Mouse (Mus musculus): Measurements from ENCODE around the gene Ust. TPM values are rescaled to one million over a fixed set of nuclear protein-coding genes. Genes with fewer than 3 reads are reported as not detected.

Gene Ust
- total and polyA plus RNA-seq, 3 experiments: 1.1 to 1.7 (median 1.6) TPM

DNA sequence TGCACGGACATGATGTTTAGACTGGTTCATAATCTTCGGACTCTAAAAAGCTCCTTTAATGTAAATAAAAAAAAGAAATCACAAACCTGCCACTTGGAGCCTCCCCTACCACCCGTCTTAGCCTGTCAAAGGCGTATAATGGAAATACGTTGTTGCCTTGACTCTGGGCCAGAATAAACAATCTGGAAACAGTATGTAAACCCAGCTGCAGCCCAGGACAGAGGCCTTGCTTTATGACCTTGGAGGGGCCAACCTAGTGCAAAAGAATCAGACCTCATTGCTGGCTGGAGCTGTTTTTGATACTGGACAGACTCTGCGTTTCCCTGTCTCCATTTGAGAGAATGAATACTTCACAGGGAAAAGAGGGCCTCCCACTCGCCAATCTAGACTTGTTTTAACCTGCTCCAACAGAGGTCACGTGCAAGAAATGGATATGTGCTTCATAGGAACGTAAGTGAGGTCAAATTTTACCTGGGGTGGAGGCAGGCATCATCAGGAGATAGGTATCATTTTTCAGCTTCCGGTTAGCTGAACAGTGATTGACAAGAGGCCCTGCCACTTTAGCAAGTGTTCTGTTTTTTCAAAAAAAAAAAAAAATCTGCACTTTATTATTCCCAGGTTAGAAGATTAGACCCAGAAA, 305.2 kb downstream of the Ust start:
- Histone ChIP-seq H3K4me1 (ENCODE audit: control insufficient read depth, insufficient read depth, low read length) (no peaks in the 10 kb centered on the region), H3K27me3 (ENCODE audit: control insufficient read depth, insufficient read depth, low read length) (no peaks in the 10 kb centered on the region), H3K79me2 (replicated peaks; ENCODE audit: control insufficient read depth, insufficient read depth, low read length) (no peaks in the 10 kb centered on the region), H3K36me3 (ENCODE audit: control insufficient read depth, insufficient read depth, low read length) (no peaks in the 10 kb centered on the region), H3K4me3 (no peak overlapping the region), H3K27ac (no peak overlapping the region), H3K9ac (ENCODE audit: low read depth, low read length) (no peak overlapping the region)
- no peak for TF ChIP-seq EP300 (IDR thresholded peaks at IDR 0.05; ENCODE audit: insufficient read depth, low read depth, low read length)
- no peak for TF ChIP-seq POLR2A (IDR thresholded peaks at IDR 0.05; ENCODE audit: insufficient read depth, low read depth, low read length)
- TF ChIP-seq CTCF (IDR thresholded peaks at IDR 0.05): no peak
- intact Hi-C loops (cut with DNase I): no loop called here
- 56% methylated on average over 10 of the region's 10 CpGs for WGBS
- no peak for DNase-seq

DNA sequence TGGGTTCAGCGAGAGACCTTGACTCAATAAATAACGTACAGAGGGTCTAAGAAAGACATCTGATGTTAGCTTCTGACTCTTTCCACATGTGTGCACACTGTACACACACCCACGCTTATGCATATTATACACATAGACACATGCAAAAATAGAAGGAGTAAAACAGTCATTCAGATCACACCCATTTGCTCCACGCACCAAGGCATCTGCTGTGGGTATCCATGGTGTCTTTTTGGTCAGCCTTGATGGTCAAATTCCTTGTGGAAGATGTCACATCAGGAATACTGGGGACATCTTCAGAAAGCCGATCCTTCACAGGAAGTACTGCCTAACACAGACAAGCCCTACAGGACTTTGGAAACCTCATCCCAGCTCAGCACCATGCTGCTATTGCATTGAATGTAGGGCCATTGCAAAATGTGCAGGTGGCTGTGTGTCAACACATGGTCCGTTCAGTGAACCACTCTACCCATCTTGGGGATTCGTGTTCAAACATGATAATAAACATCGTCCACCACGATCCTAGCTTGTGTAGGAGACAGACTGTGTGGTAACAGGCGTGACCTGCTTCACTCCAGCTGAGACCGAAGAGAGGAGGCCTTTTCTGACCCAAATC, 305.9 kb downstream of the Ust start:
- TF ChIP-seq EP300 (IDR thresholded peaks at IDR 0.05; ENCODE audit: insufficient read depth, low read depth, low read length) (no peak), POLR2A (IDR thresholded peaks at IDR 0.05; ENCODE audit: insufficient read depth, low read depth, low read length) (no peak), CTCF (IDR thresholded peaks at IDR 0.05) (no peak)
- Histone ChIP-seq H3K9ac (ENCODE audit: low read depth, low read length) (no peak overlapping the region), H3K27me3 (ENCODE audit: control insufficient read depth, insufficient read depth, low read length) (no peaks in the 10 kb centered on the region), H3K79me2 (replicated peaks; ENCODE audit: control insufficient read depth, insufficient read depth, low read length) (no peaks in the 10 kb centered on the region), H3K4me3 (no peak overlapping the region), H3K36me3 (ENCODE audit: control insufficient read depth, insufficient read depth, low read length) (no peaks in the 10 kb centered on the region), H3K4me1 (ENCODE audit: control insufficient read depth, insufficient read depth, low read length) (no peaks in the 10 kb centered on the region), H3K27ac (no peak overlapping the region)
- no peak for DNase-seq
- 89% methylated on average over 11 of the region's 11 CpGs for WGBS
- intact Hi-C loops (cut with DNase I): no loop called here

DNA sequence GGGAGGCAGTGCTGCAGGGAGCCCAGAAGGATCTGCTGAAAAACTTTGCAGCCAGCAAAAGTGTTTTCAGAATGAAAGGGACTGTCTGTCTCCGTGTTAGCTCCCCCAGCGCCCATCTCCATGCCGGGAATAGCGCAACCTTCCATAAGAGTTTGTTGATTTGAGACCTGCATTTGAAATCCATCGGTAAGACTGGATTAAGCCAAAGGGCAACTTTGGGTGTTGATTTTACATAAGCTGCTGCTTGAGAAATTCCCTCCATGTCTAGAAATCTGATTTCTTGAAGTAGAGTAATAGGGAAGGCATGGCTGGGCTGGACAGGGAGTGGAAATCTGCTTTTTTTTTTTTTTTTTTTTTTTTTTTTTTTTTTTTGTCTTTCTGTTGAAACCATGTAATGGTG, 306.9 kb downstream of the Ust start:
- intact Hi-C loops (cut with DNase I): no loop called here
- 91% methylated on average over 5 of the region's 5 CpGs for WGBS

DNA sequence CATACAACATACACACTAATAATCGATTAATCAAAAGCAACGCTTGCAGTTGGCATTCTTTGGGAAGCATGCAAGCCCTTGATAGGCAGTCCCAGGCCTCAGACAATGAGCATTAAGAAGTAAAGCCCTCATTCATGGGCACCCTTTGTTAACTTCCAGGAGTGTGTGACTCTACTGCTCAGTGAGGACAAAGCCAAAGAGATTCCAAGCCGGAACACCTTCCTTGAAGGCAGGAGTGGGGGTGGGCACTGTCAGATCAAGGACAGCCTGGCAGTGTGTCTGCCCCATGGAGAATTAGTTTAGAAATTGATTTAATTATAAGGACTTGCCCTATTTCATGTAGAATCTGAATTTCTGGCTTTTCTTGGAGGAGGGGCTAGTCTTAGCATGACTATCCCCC, 308.3 kb downstream of the Ust start:
- no peak overlapping the region for H3K4me3 ChIP-seq
- H3K36me3 ChIP-seq (ENCODE audit: control insufficient read depth, insufficient read depth, low read length): no peaks in the 10 kb centered on the region
- TF ChIP-seq CTCF (IDR thresholded peaks at IDR 0.05) (no peak), EP300 (IDR thresholded peaks at IDR 0.05; ENCODE audit: insufficient read depth, low read depth, low read length) (no peak), POLR2A (IDR thresholded peaks at IDR 0.05; ENCODE audit: insufficient read depth, low read depth, low read length) (no peak)
- no peak overlapping the region for H3K9ac ChIP-seq (ENCODE audit: low read depth, low read length)
- H3K27me3 ChIP-seq (ENCODE audit: control insufficient read depth, insufficient read depth, low read length): no peaks in the 10 kb centered on the region
- intact Hi-C loops (cut with DNase I): no loop called here
- no peak for DNase-seq
- no peaks in the 10 kb centered on the region for H3K4me1 ChIP-seq (ENCODE audit: control insufficient read depth, insufficient read depth, low read length)
- H3K27ac ChIP-seq: no peak overlapping the region
- no peaks in the 10 kb centered on the region for H3K79me2 ChIP-seq (replicated peaks; ENCODE audit: control insufficient read depth, insufficient read depth, low read length)
- 87% methylated on average over 3 of the region's 3 CpGs for WGBS

More for the DNA sequence above, 306.9 kb downstream of the Ust start:
- Histone ChIP-seq H3K27ac (no peak overlapping the region), H3K4me3 (no peak overlapping the region), H3K36me3 (ENCODE audit: control insufficient read depth, insufficient read depth, low read length) (no peaks in the 10 kb centered on the region), H3K9ac (ENCODE audit: low read depth, low read length) (no peak overlapping the region), H3K79me2 (replicated peaks; ENCODE audit: control insufficient read depth, insufficient read depth, low read length) (no peaks in the 10 kb centered on the region), H3K27me3 (ENCODE audit: control insufficient read depth, insufficient read depth, low read length) (no peaks in the 10 kb centered on the region), H3K4me1 (ENCODE audit: control insufficient read depth, insufficient read depth, low read length) (no peaks in the 10 kb centered on the region)
- TF ChIP-seq EP300 (IDR thresholded peaks at IDR 0.05; ENCODE audit: insufficient read depth, low read depth, low read length) (no peak), CTCF (IDR thresholded peaks at IDR 0.05) (no peak), POLR2A (IDR thresholded peaks at IDR 0.05; ENCODE audit: insufficient read depth, low read depth, low read length) (no peak)
- DNase-seq: no peak

DNA sequence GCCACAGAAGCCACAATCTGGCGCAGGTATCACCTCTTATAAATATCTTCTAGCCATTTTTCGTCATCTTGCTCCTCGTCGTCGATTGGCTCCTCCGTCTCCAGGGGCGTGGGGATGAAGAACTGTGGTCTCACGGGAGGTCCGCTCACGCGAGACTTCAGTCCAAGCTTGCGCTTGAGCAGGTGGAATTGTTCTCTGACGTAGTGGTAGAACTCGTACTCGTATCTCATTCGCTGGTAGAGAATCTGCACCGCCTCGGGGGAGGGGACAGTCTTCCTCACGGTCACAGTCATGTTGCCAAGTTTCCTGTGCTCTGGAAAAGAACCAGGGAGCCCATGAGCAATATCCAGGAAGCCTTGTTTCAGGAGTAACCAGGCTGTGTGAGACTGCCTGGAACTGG, 311.3 kb downstream of the Ust start:
- Histone ChIP-seq H3K27ac (no peak overlapping the region), H3K36me3 (ENCODE audit: control insufficient read depth, insufficient read depth, low read length) (no peaks in the 10 kb centered on the region), H3K4me3 (no peak overlapping the region), H3K27me3 (ENCODE audit: control insufficient read depth, insufficient read depth, low read length) (no peaks in the 10 kb centered on the region), H3K4me1 (ENCODE audit: control insufficient read depth, insufficient read depth, low read length) (no peaks in the 10 kb centered on the region), H3K9ac (ENCODE audit: low read depth, low read length) (no peak overlapping the region), H3K79me2 (replicated peaks; ENCODE audit: control insufficient read depth, insufficient read depth, low read length) (no peaks in the 10 kb centered on the region)
- DNase-seq: no peak
- intact Hi-C loops (cut with DNase I): no loop called here
- TF ChIP-seq CTCF (IDR thresholded peaks at IDR 0.05) (no peak), EP300 (IDR thresholded peaks at IDR 0.05; ENCODE audit: insufficient read depth, low read depth, low read length) (no peak), POLR2A (IDR thresholded peaks at IDR 0.05; ENCODE audit: insufficient read depth, low read depth, low read length) (no peak)
- WGBS: 91% methylated on average over 19 of the region's 19 CpGs

DNA sequence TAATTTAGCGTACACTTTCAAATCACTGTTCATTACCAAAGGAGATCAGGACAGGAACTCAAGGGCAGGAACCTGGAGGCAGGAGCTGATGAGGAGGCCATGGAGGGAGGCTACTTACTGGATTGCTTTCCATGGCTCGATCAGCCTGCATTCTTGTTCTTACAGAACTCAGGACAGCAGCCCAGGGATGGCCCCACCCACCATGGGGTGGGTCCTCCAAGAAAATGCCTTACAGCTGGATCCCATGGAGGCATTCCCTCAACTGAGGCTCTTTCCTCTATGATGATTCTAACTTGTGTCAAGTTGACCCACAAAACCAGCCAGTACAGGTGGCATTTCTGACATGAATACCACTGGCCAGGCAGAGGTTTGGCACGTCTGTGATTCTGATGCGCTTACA, 314.9 kb downstream of the Ust start:
- Histone ChIP-seq H3K4me3 (no peak overlapping the region), H3K9ac (ENCODE audit: low read depth, low read length) (no peak overlapping the region), H3K4me1 (ENCODE audit: control insufficient read depth, insufficient read depth, low read length) (no peaks in the 10 kb centered on the region), H3K36me3 (ENCODE audit: control insufficient read depth, insufficient read depth, low read length) (no peaks in the 10 kb centered on the region), H3K27me3 (ENCODE audit: control insufficient read depth, insufficient read depth, low read length) (no peaks in the 10 kb centered on the region), H3K27ac (no peak overlapping the region), H3K79me2 (replicated peaks; ENCODE audit: control insufficient read depth, insufficient read depth, low read length) (no peaks in the 10 kb centered on the region)
- no peak for TF ChIP-seq EP300 (IDR thresholded peaks at IDR 0.05; ENCODE audit: insufficient read depth, low read depth, low read length)
- no peak for TF ChIP-seq POLR2A (IDR thresholded peaks at IDR 0.05; ENCODE audit: insufficient read depth, low read depth, low read length)
- no peak for TF ChIP-seq CTCF (IDR thresholded peaks at IDR 0.05)
- no peak for DNase-seq
- 75% methylated on average over 4 of the region's 4 CpGs for WGBS
- intact Hi-C loops (cut with DNase I): no loop called here

All from heart, adult 2 months (tissue).